Mouse (Mus musculus) liver, adult 2 months (tissue): ENCODE measurements around the gene Cyp3a13. TPM values are rescaled to one million over a fixed set of nuclear protein-coding genes. Genes with fewer than 3 reads are reported as not detected.

Experiments used
- DNase-seq: peaks from one replicate; pipeline ENCODE4 v3.0.0-alpha.2; 2011; ENCODE audit warnings: low read depth, low spot score; ENCODE audit errors: extremely low read depth
- H3K27ac ChIP-seq: fragments of 200-500 bp; replicated peaks from 2 replicates; pipeline ENCODE4 v1.5.1; 2012; ENCODE audit warnings: low read depth, mild to moderate bottlenecking, control low read depth, inconsistent platforms, low read length; ENCODE audit not compliant: insufficient read depth
- H3K27me3 ChIP-seq: fragments of 200-500 bp; 2 replicates; pipeline ENCODE4 v1.6.1; 2012; ENCODE audit warnings: mild to moderate bottlenecking, moderate library complexity, low read length, inconsistent platforms; ENCODE audit not compliant: control insufficient read depth, insufficient read depth
- H3K36me3 ChIP-seq: fragments of 200-500 bp; 2 replicates; pipeline ENCODE4 v1.6.1; 2012; ENCODE audit warnings: low read length, inconsistent platforms; ENCODE audit not compliant: control insufficient read depth, insufficient read depth
- H3K4me1 ChIP-seq: fragments of 200-500 bp; 2 replicates; pipeline ENCODE4 v1.6.1; 2011; ENCODE audit warnings: low read length; ENCODE audit not compliant: control insufficient read depth, insufficient read depth
- H3K4me3 ChIP-seq: fragments of 200-500 bp; 2 replicates; pipeline ENCODE4 v1.5.1; 2011; ENCODE audit warnings: low read depth, mild to moderate bottlenecking, control low read depth, low read length, moderate library complexity; ENCODE audit not compliant: insufficient read depth
- H3K79me2 ChIP-seq: fragments of 200-500 bp; 2 replicates; pipeline ENCODE4 v1.6.1; 2012; ENCODE audit warnings: inconsistent platforms, mild to moderate bottlenecking, low read length, moderate library complexity; ENCODE audit not compliant: control insufficient read depth, insufficient read depth
- H3K9ac ChIP-seq: fragments of 200-500 bp; 2 replicates; pipeline ENCODE4 v1.6.1; 2012; ENCODE audit warnings: low read depth, mild to moderate bottlenecking, control low read depth, inconsistent platforms, low read length
- CTCF ChIP-seq: fragments of 200-500 bp; IDR thresholded peaks from 2 replicates; pipeline ENCODE4 v1.5.1; 2011; ENCODE audit warnings: low read depth, low read length, control low read depth
- POLR2A ChIP-seq: fragments of 200-500 bp; IDR thresholded peaks from 2 replicates; pipeline ENCODE4 v1.6.1; 2011; ENCODE audit warnings: low read length, control low read depth; ENCODE audit not compliant: insufficient read depth; ENCODE audit errors: extremely low read depth
- WGBS: fragments of 180-500 bp; shearing (Covaris S2); methylation state at CpG from one replicate; pipeline ENCODE4 v1.1.7; 2018; 5-methylcytosine and 5-hydroxymethylcytosine counted together
- polyA plus RNA-seq: library from polyadenylated mRNA; depleted of rRNA; stranded (reverse); fragments of >200 nt; gene quantifications from 2 replicates; pipeline ENCODE4 v1.2.3, GENCODE M21; 2012; rRNA removed
- total RNA-seq: library from RNA; depleted of rRNA; stranded (reverse); fragments of >200 nt; gene quantifications from 2 replicates; pipeline ENCODE4 v1.2.3, GENCODE M21; 2014; rRNA removed

Cyp3a13 gene
- total RNA-seq (141 and 173 TPM in 2 replicates), polyA plus RNA-seq (22.9 and 28.6 TPM in 2 replicates)

DNA sequence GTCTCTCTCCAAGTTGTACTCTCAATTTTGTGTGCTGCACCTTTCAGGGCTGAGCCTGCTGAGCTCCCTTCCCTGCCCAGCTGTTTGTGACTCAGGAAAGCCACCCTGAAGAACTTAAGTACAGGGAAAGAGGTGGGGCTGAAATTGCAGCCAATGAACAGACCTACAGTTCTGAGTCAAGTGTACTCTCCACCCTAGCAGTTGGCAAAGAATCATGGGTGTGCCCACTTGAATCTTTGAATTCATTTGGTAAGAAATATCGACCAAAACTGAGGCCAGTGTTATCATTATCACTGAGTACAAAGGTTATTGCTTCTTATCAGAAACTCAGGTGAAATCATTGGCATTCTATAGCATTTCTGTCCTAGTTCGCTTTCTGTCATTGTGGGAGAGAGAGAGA is at the start of gene Cyp3a13:
Gene Cyp3a13, minus strand, starts transcription at position 88 of the 400 bp plus-strand sequence.
- Histone ChIP-seq H3K9ac (peak within 1 kb of the TSS; percentile 77), H3K27ac (peak within 1 kb of the TSS; percentile 72)

DNA sequence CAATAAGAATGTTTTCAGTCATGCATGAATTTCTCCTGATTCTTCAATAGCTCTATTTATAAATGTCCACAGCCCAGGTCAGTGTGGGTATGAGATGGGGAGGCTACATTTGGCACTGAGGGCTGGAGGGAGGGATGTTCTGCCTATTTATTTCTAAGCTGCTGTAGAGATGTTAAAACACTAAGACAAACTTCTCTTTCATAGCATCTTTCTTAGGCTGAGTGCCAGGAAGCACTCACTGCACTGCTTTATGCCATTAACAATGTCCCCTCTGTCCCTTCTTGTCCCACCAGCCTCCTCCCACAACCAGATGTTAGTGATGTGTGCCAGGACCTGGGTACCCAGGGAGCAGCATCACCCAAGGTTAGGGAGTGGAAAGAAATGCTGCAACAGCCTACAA is 45.1 kb upstream of the Cyp3a13 start:
- TF ChIP-seq POLR2A (no peak), CTCF (no peak)
- Histone ChIP-seq H3K27me3 (no peaks in the 10 kb centered on the region), H3K36me3 (no peaks in the 10 kb centered on the region), H3K4me3 (no peak overlapping the region), H3K9ac (no peak overlapping the region), H3K4me1 (no peaks in the 10 kb centered on the region), H3K27ac (no peak overlapping the region), H3K79me2 (no peaks in the 10 kb centered on the region)
- DNase-seq: no peak

More for the DNA sequence above, at the start of gene Cyp3a13:
- DNase-seq: peak; percentile 100
- Histone ChIP-seq H3K4me3 (peak within 1 kb of the TSS; percentile 57), H3K36me3 (peaks cover 20% of the 10 kb centered on the region), H3K4me1 (peaks cover 5% of the 10 kb centered on the region), H3K27me3 (no peaks in the 10 kb centered on the region), H3K79me2 (peaks cover 4% of the 10 kb centered on the region; the same call in 1 of the 2 replicates)
- TF ChIP-seq CTCF: no peak
- TF ChIP-seq POLR2A: peak; percentile 96
- WGBS: 12% methylated on average over 2 of the region's 2 CpGs

DNA sequence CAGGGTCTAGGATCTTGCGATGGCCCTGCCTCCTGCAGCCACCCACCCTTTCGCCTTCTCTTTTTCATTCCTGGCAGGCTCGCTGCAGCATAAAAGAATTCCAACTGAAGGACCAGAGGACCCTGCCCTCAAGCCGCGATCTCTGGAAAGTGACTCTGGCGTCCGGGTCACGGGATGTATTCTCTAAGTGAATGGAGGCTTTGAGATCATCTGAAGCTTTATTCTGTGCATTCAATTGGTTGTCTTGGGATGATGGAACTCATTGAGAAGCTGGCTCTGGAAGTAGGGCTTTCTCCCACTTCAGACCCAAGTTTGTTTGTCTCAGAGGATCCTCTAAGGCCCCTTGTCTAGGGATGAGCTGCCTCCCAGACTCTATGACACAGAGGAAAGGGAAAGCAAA is 41.5 kb upstream of the Cyp3a13 start, which contains the start of gene Gjc3:
Gene Gjc3, minus strand, starts transcription at position 154 of the 400 bp plus-strand sequence.
- TF ChIP-seq POLR2A (no peak), CTCF (no peak)
- 92% methylated on average over 8 of the region's 8 CpGs for WGBS
- no peaks in the 10 kb centered on the region for H3K27me3 ChIP-seq

DNA sequence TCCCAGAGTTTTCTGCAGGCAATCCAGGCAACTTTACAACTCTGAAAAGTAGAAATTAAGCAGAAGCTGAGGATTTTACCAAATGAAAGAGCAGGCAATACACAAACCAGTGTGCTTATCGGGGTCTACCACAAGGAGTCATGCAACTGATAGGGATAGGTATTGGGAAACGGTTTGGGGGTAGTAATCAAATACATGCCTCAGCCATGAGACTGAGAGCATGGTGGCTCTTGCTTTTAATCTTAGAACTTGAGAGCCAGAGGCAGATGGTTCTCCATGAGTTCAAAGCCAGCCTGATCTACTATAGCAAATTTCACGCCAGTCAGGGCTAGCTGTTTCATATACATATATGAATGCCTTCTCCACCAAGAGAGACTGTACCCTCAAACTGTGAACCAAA is 35.0 kb upstream of the Cyp3a13 start:
- no peaks in the 10 kb centered on the region for H3K27me3 ChIP-seq
- H3K27ac ChIP-seq: no peak overlapping the region
- no peaks in the 10 kb centered on the region for H3K4me1 ChIP-seq
- H3K79me2 ChIP-seq: no peaks in the 10 kb centered on the region
- 87% methylated on average over 3 of the region's 3 CpGs for WGBS
- no peak overlapping the region for H3K9ac ChIP-seq
- DNase-seq: no peak
- no peaks in the 10 kb centered on the region for H3K36me3 ChIP-seq
- no peak for TF ChIP-seq POLR2A
- no peak for TF ChIP-seq CTCF
- H3K4me3 ChIP-seq: no peak overlapping the region

More for the DNA sequence above, 41.5 kb upstream of the Cyp3a13 start, which contains the start of gene Gjc3:
- Histone ChIP-seq H3K27ac (no peak within 1 kb of the TSS), H3K4me1 (no peaks in the 10 kb centered on the region), H3K36me3 (no peaks in the 10 kb centered on the region), H3K79me2 (no peaks in the 10 kb centered on the region), H3K4me3 (no peak within 1 kb of the TSS), H3K9ac (no peak within 1 kb of the TSS)
- no peak for DNase-seq

DNA sequence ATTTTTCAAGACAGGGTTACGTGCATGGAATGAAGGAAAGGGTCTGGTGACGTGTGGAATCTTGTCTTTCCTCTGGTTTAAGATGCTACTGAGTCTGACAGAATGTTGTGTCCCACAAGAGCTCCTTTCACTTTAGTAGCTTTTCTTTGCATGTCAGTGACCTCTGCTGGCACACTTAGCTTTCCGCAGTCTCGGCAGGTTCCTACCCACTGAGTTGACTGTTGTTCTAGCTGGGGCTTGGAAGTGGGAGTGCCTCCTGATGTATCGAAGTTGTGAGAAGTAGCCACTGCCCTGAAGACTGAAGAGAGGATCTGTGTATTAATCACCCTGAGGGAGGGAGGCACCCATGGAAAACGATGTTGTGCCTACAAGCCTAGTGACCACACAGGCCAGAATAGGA is 29.8 kb upstream of the Cyp3a13 start:
- WGBS: 38% methylated on average over 6 of the region's 6 CpGs
- peak; percentile 46 for TF ChIP-seq CTCF
- TF ChIP-seq POLR2A: no peak
- Histone ChIP-seq H3K27me3 (no peaks in the 10 kb centered on the region), H3K79me2 (no peaks in the 10 kb centered on the region), H3K9ac (no peak overlapping the region), H3K4me3 (no peak overlapping the region), H3K27ac (no peak overlapping the region), H3K4me1 (no peaks in the 10 kb centered on the region), H3K36me3 (no peaks in the 10 kb centered on the region)
- DNase-seq: peak; percentile 40

DNA sequence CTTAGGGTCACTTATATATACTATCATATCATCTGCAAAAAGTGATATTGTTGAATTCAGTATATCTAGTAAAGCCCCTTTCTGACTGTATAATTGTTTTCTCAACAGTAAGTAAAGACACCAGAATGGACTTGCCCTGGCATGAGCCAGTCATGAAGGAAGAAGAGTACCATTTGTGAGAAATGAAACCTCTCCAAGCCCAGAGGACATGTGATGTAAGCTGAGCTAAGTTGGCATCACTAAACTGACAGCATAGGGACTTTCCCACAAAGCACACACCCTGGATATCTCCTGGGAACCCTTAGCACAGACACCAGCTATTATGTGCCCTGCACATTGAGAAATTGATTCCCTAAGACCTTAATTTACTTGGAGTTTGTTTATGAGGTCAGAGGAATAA is 25.9 kb upstream of the Cyp3a13 start:
- no peak for TF ChIP-seq CTCF
- Histone ChIP-seq H3K36me3 (no peaks in the 10 kb centered on the region), H3K4me1 (no peaks in the 10 kb centered on the region; the same call in 1 of the 2 replicates), H3K79me2 (no peaks in the 10 kb centered on the region), H3K27ac (no peak overlapping the region), H3K9ac (no peak overlapping the region), H3K27me3 (no peaks in the 10 kb centered on the region), H3K4me3 (no peak overlapping the region)
- DNase-seq: no peak
